Mouse (Mus musculus): ENCODE measurements around the gene Tnfrsf13c.

Tnfrsf13c gene

GRCm38 (mm10) chr15:82229542-82230045 is 5.4 kb upstream of the Tnfrsf13c start:
- no peak for DNase-seq

GRCm38 (mm10) chr15:82225769-82226168 is 1.6 kb upstream of the Tnfrsf13c start:
- DNase-seq, result no peak

- DNase-seq, result no peak
Observed at GRCm38 (mm10) chr15:82224602-82225215, 540 bp upstream of the Tnfrsf13c start.

GRCm38 (mm10) chr15:82223251-82223650 is 918 bp downstream of the Tnfrsf13c start:
- DNase-seq, result no peak

- no peak for DNase-seq
Observed at GRCm38 (mm10) chr15:82221104-82221860, 2.9 kb downstream of the Tnfrsf13c start.

- DNase-seq, result no peak
Observed at GRCm38 (mm10) chr15:82220003-82220675, 4.0 kb downstream of the Tnfrsf13c start.

DNA sequence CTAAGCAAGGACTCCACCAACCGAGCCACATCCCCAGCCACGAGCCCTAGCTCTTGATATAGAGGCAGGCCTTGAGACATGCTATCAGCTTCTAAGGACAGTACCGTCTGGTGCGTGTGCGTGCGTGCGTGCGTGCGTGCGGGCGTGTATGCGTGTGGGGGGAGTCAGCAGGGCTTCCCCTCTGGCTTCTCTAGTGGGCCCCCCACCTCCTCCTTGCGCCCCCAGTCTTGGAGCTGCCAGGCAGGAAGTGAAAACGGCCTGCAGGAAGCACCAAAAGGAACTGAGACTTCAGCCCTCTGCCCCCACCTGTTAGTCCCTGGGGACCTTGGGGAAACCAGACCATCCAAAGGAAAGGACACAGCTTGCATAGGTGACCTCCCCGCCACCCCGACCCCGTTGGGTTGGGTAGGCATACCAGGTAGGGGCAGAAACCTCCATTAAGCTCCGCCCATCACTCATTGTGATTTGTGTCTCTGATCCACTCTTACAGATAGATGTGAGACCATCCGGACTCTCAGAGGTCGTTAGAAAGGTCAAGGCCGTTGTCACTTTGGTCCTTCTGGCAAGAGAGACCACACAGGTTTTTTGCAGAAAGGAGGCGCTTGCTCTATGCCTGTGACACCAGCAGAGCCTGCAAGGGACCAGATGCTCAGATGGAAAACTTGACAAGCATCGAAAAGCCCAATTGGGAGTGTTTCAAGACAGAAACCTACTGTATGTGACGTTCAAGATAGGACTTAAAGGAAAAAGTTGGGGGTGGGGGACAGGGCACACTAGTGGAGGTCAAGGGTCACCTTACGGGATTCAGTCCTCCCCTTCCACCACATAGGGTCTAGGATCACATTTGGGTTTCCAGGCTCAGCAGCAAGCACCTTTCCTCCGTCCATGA is 5.1 kb downstream of the Tnfrsf13c start:
- no peak for DNase-seq

DNA sequence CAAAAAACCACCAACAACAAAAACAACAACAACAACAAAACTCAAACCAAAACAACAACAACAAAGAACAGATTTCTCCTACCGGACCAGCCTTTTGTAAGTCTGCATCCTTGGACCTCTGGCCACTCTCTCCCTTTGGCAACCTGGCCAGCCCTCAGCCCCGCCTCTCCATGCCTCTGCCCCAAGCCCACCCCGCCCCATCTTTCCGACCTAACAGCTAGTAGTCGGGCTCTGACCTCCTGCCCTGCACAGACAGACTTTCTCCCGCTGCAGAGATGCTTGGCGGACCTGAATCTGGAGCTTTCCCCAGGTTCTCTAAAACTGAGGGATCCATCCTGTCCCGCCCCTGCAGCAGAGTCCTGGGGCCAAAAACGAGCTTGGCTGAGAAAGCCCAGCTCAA is 6.2 kb downstream of the Tnfrsf13c start:
- DNase-seq, result no peak

- no peak for DNase-seq
Observed at GRCm38 (mm10) chr15:82217039-82217438, 7.1 kb downstream of the Tnfrsf13c start.

GRCm38 (mm10) chr15:82216142-82216827 is 7.9 kb downstream of the Tnfrsf13c start:
- no peak for DNase-seq

DNA sequence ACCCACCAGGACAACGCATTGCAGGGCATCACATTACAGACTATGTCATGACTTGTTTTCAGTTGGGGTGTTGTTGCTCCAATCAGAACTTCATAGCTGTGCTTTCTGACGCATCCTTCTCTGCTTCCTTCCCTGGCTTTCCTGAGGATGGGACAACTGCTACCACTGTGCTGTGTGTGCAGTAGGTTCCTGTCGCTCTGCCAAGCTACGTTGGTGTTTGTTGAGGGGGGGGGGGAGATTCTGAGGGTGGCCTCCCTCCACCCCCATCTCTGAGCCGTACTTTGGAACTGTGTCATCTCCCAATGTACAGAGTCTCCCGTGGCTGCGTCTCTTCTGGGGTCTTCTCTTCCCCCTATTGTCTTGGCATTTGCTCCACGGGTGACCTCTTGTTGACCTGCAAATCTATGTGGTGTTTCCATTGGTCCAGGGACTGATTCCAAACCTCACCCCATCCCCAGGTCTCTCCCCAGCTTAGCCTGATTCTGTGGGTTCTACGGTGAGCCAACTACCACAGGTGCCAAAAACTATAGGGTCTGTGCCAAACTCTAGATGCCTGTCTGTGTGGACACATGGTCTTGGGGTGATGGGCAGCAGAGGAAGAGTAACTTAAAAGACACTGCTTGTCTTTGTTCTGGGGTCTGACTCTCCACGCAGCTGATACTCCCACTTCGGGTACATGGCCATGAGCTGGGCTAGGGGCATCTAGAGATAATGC is 8.7 kb downstream of the Tnfrsf13c start:
- DNase-seq, result no peak

DNA sequence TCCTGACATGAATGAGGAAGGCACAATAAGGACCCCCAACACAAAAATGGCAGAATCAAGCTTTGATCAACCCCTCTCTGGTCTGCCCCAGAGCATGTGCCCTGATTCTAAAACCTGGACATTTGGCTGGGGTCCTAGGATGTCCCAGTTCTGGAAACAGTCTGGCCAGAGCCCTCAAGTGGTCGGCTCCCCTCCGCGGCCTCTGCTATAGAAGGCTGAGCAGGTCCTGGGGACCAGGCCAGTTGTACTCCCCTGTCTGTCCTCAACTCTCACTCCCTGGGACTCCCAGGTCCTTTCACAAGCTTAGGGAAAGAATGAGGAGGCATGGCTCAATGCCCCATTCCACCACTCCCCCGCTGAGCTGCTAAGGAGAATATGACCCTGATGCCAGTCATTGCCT is 10.9 kb downstream of the Tnfrsf13c start:
- no peak for DNase-seq

DNA sequence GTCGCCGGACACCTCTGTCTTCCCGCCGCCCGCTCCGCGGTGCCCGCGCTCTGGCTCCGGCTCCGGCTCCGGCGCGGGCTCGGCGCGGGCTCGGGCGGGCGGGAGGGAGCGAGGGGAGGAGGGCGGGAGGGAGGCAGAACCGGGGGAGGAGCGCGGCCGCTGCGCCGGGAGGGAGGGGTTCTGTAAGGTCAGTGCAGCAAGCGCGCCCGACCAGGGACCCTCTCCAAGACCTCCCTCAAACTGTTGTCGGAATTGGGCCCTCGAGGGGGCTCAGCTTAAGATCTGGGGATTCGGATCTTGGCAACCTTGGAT is 11.5 kb downstream of the Tnfrsf13c start, which contains the start of gene Shisa8:
TSS of gene Shisa8 (minus strand) at position 64 of the 312 bp plus-strand sequence.
- no peak for DNase-seq

- DNase-seq, result no peak
Observed at GRCm38 (mm10) chr15:82211911-82212751, 12.0 kb downstream of the Tnfrsf13c start.

- DNase-seq, result no peak
Observed at GRCm38 (mm10) chr15:82211281-82211680, 12.9 kb downstream of the Tnfrsf13c start.

DNA sequence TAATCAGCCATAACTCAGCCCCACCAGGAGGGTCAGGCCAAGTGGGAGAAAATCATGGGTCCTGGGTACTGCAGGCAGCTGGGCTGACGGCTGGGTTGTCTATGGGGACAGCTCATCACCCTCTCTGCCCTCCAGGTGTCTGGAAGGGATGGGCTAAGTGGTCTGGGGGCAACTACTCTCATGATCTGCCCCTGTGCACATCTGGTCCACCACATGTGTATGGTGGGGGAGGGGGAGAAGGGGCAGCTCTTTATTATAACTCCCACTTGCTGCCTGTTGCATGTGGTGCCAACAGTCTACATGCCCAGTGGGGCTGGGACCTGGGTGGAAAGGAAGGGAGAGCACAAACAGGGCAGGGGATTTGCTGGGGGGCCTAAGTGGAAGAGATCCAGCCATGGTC is 13.4 kb downstream of the Tnfrsf13c start:
- DNase-seq, result no peak

DNA sequence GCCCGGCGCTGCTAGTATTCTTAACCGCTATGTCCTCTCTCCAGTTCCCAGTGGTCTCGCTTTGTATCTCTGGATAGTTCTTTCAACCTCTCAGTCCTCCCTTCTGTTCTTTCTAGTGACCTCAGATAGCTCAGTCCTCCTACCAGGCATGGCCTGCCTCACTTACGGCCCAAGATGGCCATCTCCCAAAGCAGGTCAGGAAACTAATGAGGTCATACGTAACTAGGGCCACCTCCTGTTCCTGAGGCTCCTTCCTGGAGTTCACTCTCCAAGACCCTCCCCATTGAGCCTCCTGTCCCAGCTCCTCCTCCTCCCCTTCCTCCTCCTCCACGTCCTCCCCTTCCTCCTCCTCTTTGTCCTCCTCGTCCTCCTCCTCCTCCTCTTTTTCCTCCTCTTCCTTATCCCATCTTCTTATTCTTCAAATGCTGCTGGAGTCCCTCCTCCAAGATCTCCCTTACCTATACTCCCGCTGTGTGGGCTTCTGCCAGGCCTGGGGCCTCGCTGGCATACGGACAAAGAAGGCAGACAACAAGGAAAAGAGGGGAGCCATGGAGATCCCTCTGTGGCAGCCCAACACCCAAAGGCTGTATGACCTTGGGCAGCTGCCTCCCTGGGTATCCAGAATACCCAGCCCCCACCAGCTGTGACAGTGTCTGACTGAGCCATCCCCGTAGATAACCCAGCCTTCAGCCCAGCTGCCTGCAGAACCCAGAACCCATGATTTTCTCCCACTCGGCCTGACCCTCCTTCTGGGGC is 14.7 kb downstream of the Tnfrsf13c start:
- DNase-seq, result no peak

GRCm38 (mm10) chr15:82208307-82208706 is 15.9 kb downstream of the Tnfrsf13c start:
- no peak for DNase-seq

GRCm38 (mm10) chr15:82207504-82208219 is 16.5 kb downstream of the Tnfrsf13c start:
- DNase-seq, result no peak
